Comparison of ENCODE assay signal across 13 mouse cellular contexts in genomic region chr8:124270904-124271303, GRCm38 (mm10). TPM values are rescaled to one million over a fixed set of nuclear protein-coding genes. Genes with fewer than 3 reads are reported as not detected.
DNase-seq lines count a peak whose midpoint lies in the region; ATAC-seq and TF ChIP-seq lines count a peak whose summit lies in the region.
"Had no signal": no experiment of that assay in that cellular context is flagged by ENCODE, and none has a peak within 500 bp of the region (broad histone marks: within the 10 kb centered on the region; RNA-seq: fewer than 3 reads in every experiment).

No protein-coding gene starts in this region.

- H3K36me3 ChIP-seq in kidney, postnatal 0 days (ENCODE audit: insufficient read depth, low read length), result no peaks in the 10 kb centered on the region
- H3K36me3 ChIP-seq in liver, embryonic 12.5 days, result peaks cover 5% of the 10 kb centered on the region
- H3K36me3 ChIP-seq in intestine, embryonic 16.5 days (ENCODE audit: control insufficient read depth, insufficient read depth, low read length), result no peaks in the 10 kb centered on the region; the same call in 1 of the 2 replicates
- H3K36me3 ChIP-seq: limb, embryonic 15.5 days had no signal

- no peak overlapping the region for H3K4me3 ChIP-seq in kidney, postnatal 0 days (replicated peaks; ENCODE audit: low read depth, low read length)
- no peak overlapping the region for H3K4me3 ChIP-seq in liver, embryonic 12.5 days
- H3K4me3 ChIP-seq in intestine, embryonic 16.5 days (ENCODE audit: low read length), result no peak overlapping the region
- H3K4me3 ChIP-seq: hindbrain, embryonic 10.5 days; limb, embryonic 15.5 days had no signal

- no peak for TF ChIP-seq CTCF in kidney, postnatal 0 days (IDR thresholded peaks at IDR 0.05; ENCODE audit: low read depth)

- ATAC-seq in kidney, postnatal 0 days (replicated peaks; ENCODE audit: low FRiP score, low read depth), result peak; percentile 64
- no peak for ATAC-seq in liver, embryonic 12.5 days
- ATAC-seq in intestine, embryonic 16.5 days, result no peak

- peaks cover 26% of the 10 kb centered on the region; the same call in 1 of the 2 replicates for H3K4me1 ChIP-seq in kidney, postnatal 0 days (replicated peaks; ENCODE audit: insufficient read depth, low read length)
- peaks cover 55% of the 10 kb centered on the region for H3K4me1 ChIP-seq in liver, embryonic 12.5 days
- H3K4me1 ChIP-seq in intestine, embryonic 16.5 days (ENCODE audit: control insufficient read depth, insufficient read depth, low read length), result peaks cover 10% of the 10 kb centered on the region

- no peak overlapping the region for H3K4me2 ChIP-seq in kidney, postnatal 0 days (ENCODE audit: low read length)
- no peak overlapping the region for H3K4me2 ChIP-seq in liver, embryonic 12.5 days
- H3K4me2 ChIP-seq in intestine, embryonic 16.5 days (ENCODE audit: low read depth, low read length), result no peak overlapping the region
- H3K4me2 ChIP-seq: limb, embryonic 15.5 days had no signal

- no peaks in the 10 kb centered on the region for H3K27me3 ChIP-seq in kidney, postnatal 0 days (ENCODE audit: insufficient read depth, low read length)
- no peaks in the 10 kb centered on the region for H3K27me3 ChIP-seq in liver, embryonic 12.5 days (replicated peaks)
- H3K27me3 ChIP-seq in intestine, embryonic 16.5 days (replicated peaks; ENCODE audit: control insufficient read depth, insufficient read depth, low read length), result no peaks in the 10 kb centered on the region
- H3K27me3 ChIP-seq: limb, embryonic 15.5 days had no signal

- H3K27ac ChIP-seq in kidney, postnatal 0 days, result peak overlapping the region; percentile 39
- peak overlapping the region; percentile 25; the same call in 1 of the 2 replicates for H3K27ac ChIP-seq in liver, embryonic 12.5 days
- no peak overlapping the region for H3K27ac ChIP-seq in intestine, embryonic 16.5 days (ENCODE audit: low read length)
- H3K27ac ChIP-seq: hindbrain, embryonic 10.5 days; stomach, postnatal 0 days had no signal

- H3K9ac ChIP-seq in kidney, postnatal 0 days (ENCODE audit: low read depth, low read length), result no peak overlapping the region
- no peak overlapping the region for H3K9ac ChIP-seq in liver, embryonic 12.5 days
- no peak overlapping the region for H3K9ac ChIP-seq in intestine, embryonic 16.5 days (ENCODE audit: low read depth, low read length)
- H3K9ac ChIP-seq: limb, embryonic 15.5 days had no signal

- H3K9me3 ChIP-seq in kidney, postnatal 0 days (replicated peaks; ENCODE audit: low read length), result no peaks in the 10 kb centered on the region
- H3K9me3 ChIP-seq in liver, embryonic 12.5 days (replicated peaks), result no peaks in the 10 kb centered on the region
- H3K9me3 ChIP-seq in intestine, embryonic 16.5 days (ENCODE audit: control insufficient read depth, low read length), result no peaks in the 10 kb centered on the region
- H3K9me3 ChIP-seq: limb, embryonic 15.5 days had no signal

- 39% methylated on average over 11 of the region's 11 CpGs for WGBS in kidney, postnatal 0 days
- WGBS in liver, embryonic 12.5 days (ENCODE audit: insufficient replicate concordance), result 46% methylated on average over 11 of the region's 11 CpGs
- 69% methylated on average over 11 of the region's 11 CpGs for WGBS in intestine, embryonic 16.5 days

- no peak for DNase-seq in kidney, postnatal 0 days (ENCODE audit: low spot score)
- no peak for DNase-seq in kidney, postnatal 14 days
- DNase-seq in B cell, adult 2 months, result peak; percentile 28 to 45
- peak; percentile 57 for DNase-seq in MN1 (ENCODE audit: low spot score)
- DNase-seq in left cerebral cortex, adult 18-20 months (ENCODE audit: low spot score in 2 of 2), result no peak
- DNase-seq: adrenal gland, postnatal 36 days; cerebellum, postnatal 10 days; midbrain, embryonic 14.5 days had no signal

RNA-seq across cellular contexts. Expression of gene Galnt2, which starts 39.7 kb away (rescaled TPM):
- 60.3 and 60.6 TPM in 2 replicates for polyA plus RNA-seq in kidney, postnatal 0 days (2015; fragmentation: Nextera tagmentation; extraction: Ambion mirVana)
- 36.6 and 37.5 TPM in 2 replicates for polyA plus RNA-seq in liver, embryonic 12.5 days (2016; fragmentation: Nextera tagmentation; extraction: Ambion mirVana)
- 35.1 and 35.9 TPM in 2 replicates for polyA plus RNA-seq in intestine, embryonic 16.5 days (2015; fragmentation: Nextera tagmentation; extraction: Ambion mirVana)
- total RNA-seq in left cerebral cortex, adult 18-20 months (2021), result 10 to 100 TPM; 51.5 to 60.6 TPM

Comparison
In these comparisons a context has a peak if more than half of its experiments do, and no peak if none do; other contexts are left out.
1. DNase-seq: peak in B cell, adult 2 months (2 of 2) and MN1 (single experiment); none in kidney, postnatal 0 days (single experiment), kidney, postnatal 14 days (single experiment) and left cerebral cortex, adult 18-20 months (0 of 2).